Mouse (Mus musculus) bone marrow, adult 2 months (tissue): ENCODE results near the gene Nt5c2. TPM values are rescaled to one million over a fixed set of nuclear protein-coding genes. Genes with fewer than 3 reads are reported as not detected.
A peak's percentile ranks its signal among the peaks of the same experiment; 100 is the strongest.

Source experiments
- H3K27ac ChIP-seq: fragments of 200-500 bp; 2 replicates; pipeline ENCODE4 v1.5.1; 2012; ENCODE audit warnings: low read depth, mild to moderate bottlenecking, control low read depth, inconsistent platforms, low read length; ENCODE audit not compliant: control insufficient read depth, poor library complexity, insufficient read depth
- H3K4me1 ChIP-seq: fragments of 200-500 bp; 2 replicates; pipeline ENCODE4 v1.6.1; 2011; ENCODE audit warnings: low read length; ENCODE audit not compliant: control insufficient read depth, insufficient read depth
- H3K4me3 ChIP-seq: fragments of 200-500 bp; replicated peaks from 2 replicates; pipeline ENCODE3; 2011; ENCODE audit warnings: mild to moderate bottlenecking, low read depth, low read length, control low read depth; ENCODE audit not compliant: control insufficient read depth
- CTCF ChIP-seq: fragments of 200-500 bp; IDR thresholded peaks from 2 replicates; pipeline ENCODE4 v1.5.1; 2011; ENCODE audit warnings: low read length, control low read depth; ENCODE audit not compliant: control insufficient read depth, insufficient read depth
- POLR2A ChIP-seq: fragments of 200-500 bp; IDR thresholded peaks from 2 replicates; pipeline ENCODE4 v1.6.1; 2011; ENCODE audit warnings: low read depth, mild to moderate bottlenecking, control low read depth, low read length, borderline replicate concordance; ENCODE audit not compliant: control insufficient read depth
- WGBS: fragments of 180-500 bp; shearing (Covaris S2); methylation state at CpG from one replicate; pipeline ENCODE4 v1.1.7; 2018; 5-methylcytosine and 5-hydroxymethylcytosine counted together
- polyA plus RNA-seq: library from polyadenylated mRNA; stranded (reverse); fragments of >200 nt; gene quantifications from 2 replicates; pipeline ENCODE4 v1.2.4, GENCODE M21; 2011; ENCODE audit warnings: low replicate concordance; ENCODE audit not compliant: missing spikeins, insufficient read depth, insufficient read length

The Nt5c2 gene
- polyA plus RNA-seq, 1 experiment = 39.2 TPM

GRCm38 (mm10) chr19:46887811-46888527 lies 127.0 kb downstream of the Nt5c2 start:
- H3K27ac ChIP-seq = peak overlapping the region; percentile 33
- no peak for TF ChIP-seq POLR2A
- no peak for TF ChIP-seq CTCF
- no peak overlapping the region for H3K4me3 ChIP-seq
- peaks cover 3% of the 10 kb centered on the region; the same call in 1 of the 2 replicates for H3K4me1 ChIP-seq
- WGBS = 6% methylated on average over 14 of the region's 14 CpGs

- 81% methylated on average over 7 of the region's 7 CpGs for WGBS
Observed at GRCm38 (mm10) chr19:46886826-46887225, 128.1 kb downstream of the Nt5c2 start.

GRCm38 (mm10) chr19:46885365-46885764 lies 129.6 kb downstream of the Nt5c2 start:
- TF ChIP-seq CTCF (no peak), POLR2A (no peak)
- Histone ChIP-seq H3K4me3 (no peak overlapping the region), H3K4me1 (peaks cover 3% of the 10 kb centered on the region; the same call in 1 of the 2 replicates), H3K27ac (no peak overlapping the region)
- 91% methylated on average over 4 of the region's 4 CpGs for WGBS

More at GRCm38 (mm10) chr19:46886826-46887225, 128.1 kb downstream of the Nt5c2 start:
- H3K27ac ChIP-seq = no peak overlapping the region
- H3K4me1 ChIP-seq = peaks cover 3% of the 10 kb centered on the region; the same call in 1 of the 2 replicates
- no peak for TF ChIP-seq CTCF
- TF ChIP-seq POLR2A = no peak
- H3K4me3 ChIP-seq = no peak overlapping the region

GRCm38 (mm10) chr19:46879876-46880275 lies 135.1 kb downstream of the Nt5c2 start:
- no peak overlapping the region for H3K4me3 ChIP-seq
- no peak for TF ChIP-seq POLR2A
- no peak for TF ChIP-seq CTCF
- H3K27ac ChIP-seq = no peak overlapping the region
- 96% methylated on average over 2 of the region's 2 CpGs for WGBS
- no peaks in the 10 kb centered on the region for H3K4me1 ChIP-seq

GRCm38 (mm10) chr19:46878346-46878745 lies 136.6 kb downstream of the Nt5c2 start:
- TF ChIP-seq POLR2A (no peak), CTCF (peak; percentile 57)
- WGBS = 53% methylated on average over 13 of the region's 13 CpGs
- Histone ChIP-seq H3K4me1 (no peaks in the 10 kb centered on the region), H3K4me3 (no peak overlapping the region), H3K27ac (no peak overlapping the region)

- no peak overlapping the region for H3K4me3 ChIP-seq
- WGBS = 88% methylated on average over 13 of the region's 13 CpGs
- TF ChIP-seq CTCF = no peak
Observed at GRCm38 (mm10) chr19:46877886-46878285, 137.1 kb downstream of the Nt5c2 start.

GRCm38 (mm10) chr19:46875790-46876189 lies 139.2 kb downstream of the Nt5c2 start:
- Histone ChIP-seq H3K4me3 (no peak overlapping the region), H3K4me1 (no peaks in the 10 kb centered on the region; the same call in 1 of the 2 replicates), H3K27ac (0 out of 2 replicates have a peak overlapping the region, but pooled peaks have one; percentile 13)
- TF ChIP-seq POLR2A (no peak), CTCF (peak; percentile 96)
- 25% methylated on average over 12 of the region's 12 CpGs for WGBS

More at GRCm38 (mm10) chr19:46877886-46878285, 137.1 kb downstream of the Nt5c2 start:
- Histone ChIP-seq H3K4me1 (no peaks in the 10 kb centered on the region), H3K27ac (no peak overlapping the region)

- H3K4me3 ChIP-seq = no peak overlapping the region
- TF ChIP-seq POLR2A = no peak
- TF ChIP-seq CTCF = no peak
- H3K4me1 ChIP-seq = peaks cover 2% of the 10 kb centered on the region; the same call in 1 of the 2 replicates
- no peak overlapping the region for H3K27ac ChIP-seq
- 81% methylated on average over 3 of the region's 3 CpGs for WGBS
Observed at GRCm38 (mm10) chr19:46873924-46874323, 141.0 kb downstream of the Nt5c2 start.

GRCm38 (mm10) chr19:46871651-46872050 lies 143.3 kb downstream of the Nt5c2 start:
- Histone ChIP-seq H3K4me3 (no peak overlapping the region), H3K27ac (no peak overlapping the region), H3K4me1 (peaks cover 4% of the 10 kb centered on the region; the same call in 1 of the 2 replicates)
- 82% methylated on average over 7 of the region's 7 CpGs for WGBS
- TF ChIP-seq CTCF = no peak
- TF ChIP-seq POLR2A = no peak
